Mouse (Mus musculus): ENCODE results near the gene Arhgef25. TPM values are rescaled to one million over a fixed set of nuclear protein-coding genes. Genes with fewer than 3 reads are reported as not detected.
A peak's percentile ranks its signal among the peaks of the same experiment; 100 is the strongest.

Arhgef25 gene
- polyA plus RNA-seq, 1 experiment, result 31.8 TPM

DNA sequence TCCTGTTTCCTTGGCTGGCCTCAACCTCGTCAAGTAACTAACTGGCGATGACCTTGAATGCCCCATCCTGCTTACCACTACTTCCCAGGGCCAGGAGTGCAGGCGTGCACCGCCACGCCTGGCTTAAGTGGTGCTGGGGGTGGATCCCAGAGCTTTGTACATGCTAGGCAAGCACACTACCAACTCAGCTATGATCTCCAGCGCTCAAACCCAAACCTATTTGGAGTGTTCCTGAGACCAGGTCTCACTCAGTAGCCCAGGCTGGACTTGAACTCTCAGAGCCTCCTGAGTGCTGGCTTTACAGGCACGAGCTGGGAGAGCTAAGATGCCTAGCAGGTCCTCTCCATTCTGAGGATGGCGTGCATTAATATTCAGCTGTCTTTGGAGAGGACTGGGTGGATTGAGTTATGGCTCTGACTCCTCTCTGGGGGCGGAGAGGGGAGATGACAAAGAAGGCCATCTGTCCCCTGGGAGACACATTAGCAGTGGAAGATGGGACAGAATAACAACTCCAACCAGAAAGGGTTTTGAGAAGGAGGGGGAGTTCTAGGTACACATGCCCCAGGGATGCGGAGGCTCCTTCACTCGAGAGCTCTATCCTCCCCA, 7.7 kb upstream of the Arhgef25 start:
- peaks cover 19% of the 10 kb centered on the region for H3K79me2 ChIP-seq (ENCODE audit: control insufficient read depth, insufficient read depth)
- H3ac ChIP-seq (ENCODE audit: control insufficient read depth, insufficient read length, low read depth), result no peak overlapping the region
- H3K27me3 ChIP-seq (ENCODE audit: control insufficient read depth, insufficient read depth, insufficient read length), result no peaks in the 10 kb centered on the region
- H3K79me3 ChIP-seq (ENCODE audit: low read depth), result peaks cover 4% of the 10 kb centered on the region
- H3K36me3 ChIP-seq (ENCODE audit: control insufficient read depth, insufficient read depth), result peaks cover 41% of the 10 kb centered on the region
- no peak overlapping the region for H3K4me3 ChIP-seq (ENCODE audit: insufficient read depth, poor library complexity, severe bottlenecking)
- TF ChIP-seq USF1 (IDR thresholded peaks at IDR 0.05; ENCODE audit: low read depth) (no peak), CEBPB (IDR thresholded peaks at IDR 0.05; ENCODE audit: low read depth) (no peak), CTCF (IDR thresholded peaks at IDR 0.05; ENCODE audit: control insufficient read depth, insufficient read depth, insufficient read length) (no peak), MYOD1 (IDR thresholded peaks at IDR 0.05; ENCODE audit: control insufficient read depth, insufficient read length, low read depth) (no peak), FOSL1 (IDR thresholded peaks at IDR 0.05; ENCODE audit: insufficient read depth, low read length, poor library complexity, severe bottlenecking) (no peak), MAX (IDR thresholded peaks at IDR 0.05) (no peak), MYOG (IDR thresholded peaks at IDR 0.05; ENCODE audit: control insufficient read depth, extremely low read depth, insufficient read length) (no peak)

DNA sequence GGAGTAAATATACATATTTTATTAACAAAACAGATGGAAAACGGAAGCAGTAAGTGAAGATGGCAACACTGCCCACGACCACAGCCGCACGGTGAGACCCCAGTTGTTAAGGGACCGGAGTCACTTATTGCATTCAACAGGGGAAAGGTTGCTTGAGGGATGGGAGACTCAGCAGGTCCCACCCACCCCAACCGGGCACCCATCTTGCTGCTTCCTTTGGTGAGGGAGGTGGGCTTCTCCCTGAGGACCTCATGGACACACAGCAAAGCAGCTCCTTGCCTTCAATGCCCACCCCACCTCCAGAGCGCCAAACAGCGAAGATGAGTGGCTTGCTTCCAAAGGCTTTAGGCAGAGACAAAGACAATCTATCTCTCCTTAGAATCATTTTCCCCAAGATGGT, 7.2 kb upstream of the Arhgef25 start:
- H3K79me2 ChIP-seq (ENCODE audit: control insufficient read depth, insufficient read depth), result peaks cover 19% of the 10 kb centered on the region
- TF ChIP-seq FOSL1 (IDR thresholded peaks at IDR 0.05; ENCODE audit: insufficient read depth, low read length, poor library complexity, severe bottlenecking) (no peak), MAX (IDR thresholded peaks at IDR 0.05) (no peak), CEBPB (IDR thresholded peaks at IDR 0.05; ENCODE audit: low read depth) (no peak), USF1 (IDR thresholded peaks at IDR 0.05; ENCODE audit: low read depth) (no peak), CTCF (IDR thresholded peaks at IDR 0.05; ENCODE audit: control insufficient read depth, insufficient read depth, insufficient read length) (no peak), MYOG (IDR thresholded peaks at IDR 0.05; ENCODE audit: control insufficient read depth, extremely low read depth, insufficient read length) (no peak), MYOD1 (IDR thresholded peaks at IDR 0.05; ENCODE audit: control insufficient read depth, insufficient read length, low read depth) (no peak)
- peaks cover 36% of the 10 kb centered on the region for H3K36me3 ChIP-seq (ENCODE audit: control insufficient read depth, insufficient read depth)
- no peaks in the 10 kb centered on the region for H3K27me3 ChIP-seq (ENCODE audit: control insufficient read depth, insufficient read depth, insufficient read length)
- H3ac ChIP-seq (ENCODE audit: control insufficient read depth, insufficient read length, low read depth), result no peak overlapping the region
- peaks cover 4% of the 10 kb centered on the region for H3K79me3 ChIP-seq (ENCODE audit: low read depth)
- H3K4me3 ChIP-seq (ENCODE audit: insufficient read depth, poor library complexity, severe bottlenecking), result no peak overlapping the region

GRCm38 (mm10) chr10:127196392-127196791, 6.5 kb upstream of the Arhgef25 start:
- no peaks in the 10 kb centered on the region for H3K27me3 ChIP-seq (ENCODE audit: control insufficient read depth, insufficient read depth, insufficient read length)

GRCm38 (mm10) chr10:127195328-127196129, 5.6 kb upstream of the Arhgef25 start, which contains the start of gene Dtx3:
Gene Dtx3 (minus strand): TSS chr10:127195728.
- Histone ChIP-seq H3K27me3 (ENCODE audit: control insufficient read depth, insufficient read depth, insufficient read length) (no peaks in the 10 kb centered on the region), H3K4me3 (ENCODE audit: insufficient read depth, poor library complexity, severe bottlenecking) (peak within 1 kb of the TSS; percentile 74), H3K36me3 (ENCODE audit: control insufficient read depth, insufficient read depth) (peaks cover 36% of the 10 kb centered on the region)

More at GRCm38 (mm10) chr10:127196392-127196791, 6.5 kb upstream of the Arhgef25 start:
- Histone ChIP-seq H3K36me3 (ENCODE audit: control insufficient read depth, insufficient read depth) (peaks cover 33% of the 10 kb centered on the region), H3K79me2 (ENCODE audit: control insufficient read depth, insufficient read depth) (peaks cover 19% of the 10 kb centered on the region), H3ac (ENCODE audit: control insufficient read depth, insufficient read length, low read depth) (no peak overlapping the region), H3K4me3 (ENCODE audit: insufficient read depth, poor library complexity, severe bottlenecking) (peak overlapping the region; percentile 74), H3K79me3 (ENCODE audit: low read depth) (peaks cover 4% of the 10 kb centered on the region)
- no peak for TF ChIP-seq MYOG (IDR thresholded peaks at IDR 0.05; ENCODE audit: control insufficient read depth, extremely low read depth, insufficient read length)
- no peak for TF ChIP-seq MYOD1 (IDR thresholded peaks at IDR 0.05; ENCODE audit: control insufficient read depth, insufficient read length, low read depth)
- no peak for TF ChIP-seq CEBPB (IDR thresholded peaks at IDR 0.05; ENCODE audit: low read depth)
- TF ChIP-seq MAX (IDR thresholded peaks at IDR 0.05), result no peak
- TF ChIP-seq USF1 (IDR thresholded peaks at IDR 0.05; ENCODE audit: low read depth), result no peak
- TF ChIP-seq FOSL1 (IDR thresholded peaks at IDR 0.05; ENCODE audit: insufficient read depth, low read length, poor library complexity, severe bottlenecking), result no peak
- no peak for TF ChIP-seq CTCF (IDR thresholded peaks at IDR 0.05; ENCODE audit: control insufficient read depth, insufficient read depth, insufficient read length)

GRCm38 (mm10) chr10:127194428-127195327, 4.8 kb upstream of the Arhgef25 start:
- Histone ChIP-seq H3K79me2 (ENCODE audit: control insufficient read depth, insufficient read depth) (peaks cover 19% of the 10 kb centered on the region), H3K79me3 (ENCODE audit: low read depth) (peaks cover 4% of the 10 kb centered on the region), H3ac (ENCODE audit: control insufficient read depth, insufficient read length, low read depth) (peak overlapping the region; percentile 91), H3K27me3 (ENCODE audit: control insufficient read depth, insufficient read depth, insufficient read length) (no peaks in the 10 kb centered on the region), H3K36me3 (ENCODE audit: control insufficient read depth, insufficient read depth) (peaks cover 36% of the 10 kb centered on the region), H3K4me3 (ENCODE audit: insufficient read depth, poor library complexity, severe bottlenecking) (peak overlapping the region; percentile 74)
- TF ChIP-seq MYOD1 (IDR thresholded peaks at IDR 0.05; ENCODE audit: control insufficient read depth, insufficient read length, low read depth) (no peak), MAX (IDR thresholded peaks at IDR 0.05) (no peak), FOSL1 (IDR thresholded peaks at IDR 0.05; ENCODE audit: insufficient read depth, low read length, poor library complexity, severe bottlenecking) (no peak), MYOG (IDR thresholded peaks at IDR 0.05; ENCODE audit: control insufficient read depth, extremely low read depth, insufficient read length) (no peak), CEBPB (IDR thresholded peaks at IDR 0.05; ENCODE audit: low read depth) (no peak), USF1 (IDR thresholded peaks at IDR 0.05; ENCODE audit: low read depth) (no peak), CTCF (IDR thresholded peaks at IDR 0.05; ENCODE audit: control insufficient read depth, insufficient read depth, insufficient read length) (no peak)

More at GRCm38 (mm10) chr10:127195328-127196129, 5.6 kb upstream of the Arhgef25 start, which contains the start of gene Dtx3:
- H3ac ChIP-seq (ENCODE audit: control insufficient read depth, insufficient read length, low read depth), result peak within 1 kb of the TSS; percentile 91
- peaks cover 4% of the 10 kb centered on the region for H3K79me3 ChIP-seq (ENCODE audit: low read depth)
- peaks cover 19% of the 10 kb centered on the region for H3K79me2 ChIP-seq (ENCODE audit: control insufficient read depth, insufficient read depth)
- TF ChIP-seq USF1 (IDR thresholded peaks at IDR 0.05; ENCODE audit: low read depth) (peak; percentile 56), FOSL1 (IDR thresholded peaks at IDR 0.05; ENCODE audit: insufficient read depth, low read length, poor library complexity, severe bottlenecking) (no peak)
